Mouse (Mus musculus): ENCODE measurements around the gene Ank3.

Gene Ank3

DNA sequence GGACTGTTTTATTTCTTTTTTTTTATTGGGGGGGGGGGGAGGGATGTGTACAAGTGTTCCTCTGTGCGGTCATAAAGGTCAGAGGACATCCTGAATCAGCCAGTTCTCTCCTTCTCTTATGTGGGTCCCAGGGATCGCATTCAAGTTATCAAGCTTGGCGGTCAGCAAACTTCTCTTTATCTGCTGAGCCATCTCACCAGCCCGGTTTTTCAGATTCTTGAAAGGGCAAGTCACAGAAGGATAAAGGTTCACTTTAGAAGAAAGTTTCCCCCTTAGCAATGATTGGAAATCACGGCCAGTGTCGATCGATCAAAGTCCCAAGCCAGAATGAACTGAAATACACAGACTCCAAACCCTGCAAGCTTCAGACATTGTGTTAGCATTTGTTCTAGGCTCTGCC, 651.2 kb downstream of the Ank3 start:
- no peak for DNase-seq (ENCODE audit: low read depth, low spot score)

- no peak for DNase-seq (ENCODE audit: low read depth, low spot score)
Measured at GRCm38 (mm10) chr10:70055291-70055690, 656.7 kb downstream of the Ank3 start.

DNA sequence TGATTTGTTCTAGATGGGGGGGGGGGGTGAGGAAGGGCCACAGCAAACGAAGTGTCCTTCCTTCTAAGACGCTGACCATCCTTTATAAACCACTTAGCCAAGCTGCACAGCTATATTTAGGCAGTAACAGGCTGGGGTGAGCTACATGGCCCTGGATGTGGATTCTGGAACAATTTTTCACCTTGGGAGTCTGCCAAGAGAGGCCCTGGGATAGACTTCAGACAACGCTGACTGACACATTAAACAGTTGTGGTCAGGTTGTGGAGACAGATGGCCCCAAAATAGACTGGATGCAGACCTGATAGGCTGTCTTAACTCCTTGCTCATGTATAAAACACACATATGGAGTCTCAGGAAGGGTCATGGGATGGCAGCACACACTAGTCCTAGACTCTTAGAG, 658.5 kb downstream of the Ank3 start:
- no peak for DNase-seq (ENCODE audit: low read depth, low spot score)

GRCm38 (mm10) chr10:70060021-70060688, 661.6 kb downstream of the Ank3 start:
- no peak for DNase-seq (ENCODE audit: low read depth, low spot score)

DNA sequence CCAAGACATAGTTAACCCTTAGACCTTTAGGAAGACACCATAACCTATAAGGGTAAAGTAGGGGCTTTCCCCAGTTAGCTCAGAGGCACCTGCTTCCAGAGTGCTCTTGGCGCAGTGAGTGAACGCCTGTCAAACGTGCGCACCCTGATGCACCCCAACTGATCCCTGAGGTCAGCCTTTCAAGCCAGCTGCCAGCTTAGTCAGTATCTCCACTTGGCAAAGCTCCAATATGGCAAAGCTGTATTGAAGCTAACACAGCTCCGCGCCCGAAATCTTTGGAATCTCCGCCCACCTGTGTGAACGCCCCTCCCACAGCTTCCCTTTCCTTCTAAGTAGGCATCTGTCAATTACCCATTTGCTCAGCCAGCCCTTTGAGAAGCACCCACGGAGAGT, 662.1 kb downstream of the Ank3 start:
- DNase-seq (ENCODE audit: low read depth, low spot score) = no peak

- DNase-seq (ENCODE audit: low read depth, low spot score) = no peak
Measured at GRCm38 (mm10) chr10:70063881-70064555, 665.4 kb downstream of the Ank3 start.

- DNase-seq (ENCODE audit: low read depth, low spot score) = no peak
Measured at GRCm38 (mm10) chr10:70065191-70065590, 666.6 kb downstream of the Ank3 start.

DNA sequence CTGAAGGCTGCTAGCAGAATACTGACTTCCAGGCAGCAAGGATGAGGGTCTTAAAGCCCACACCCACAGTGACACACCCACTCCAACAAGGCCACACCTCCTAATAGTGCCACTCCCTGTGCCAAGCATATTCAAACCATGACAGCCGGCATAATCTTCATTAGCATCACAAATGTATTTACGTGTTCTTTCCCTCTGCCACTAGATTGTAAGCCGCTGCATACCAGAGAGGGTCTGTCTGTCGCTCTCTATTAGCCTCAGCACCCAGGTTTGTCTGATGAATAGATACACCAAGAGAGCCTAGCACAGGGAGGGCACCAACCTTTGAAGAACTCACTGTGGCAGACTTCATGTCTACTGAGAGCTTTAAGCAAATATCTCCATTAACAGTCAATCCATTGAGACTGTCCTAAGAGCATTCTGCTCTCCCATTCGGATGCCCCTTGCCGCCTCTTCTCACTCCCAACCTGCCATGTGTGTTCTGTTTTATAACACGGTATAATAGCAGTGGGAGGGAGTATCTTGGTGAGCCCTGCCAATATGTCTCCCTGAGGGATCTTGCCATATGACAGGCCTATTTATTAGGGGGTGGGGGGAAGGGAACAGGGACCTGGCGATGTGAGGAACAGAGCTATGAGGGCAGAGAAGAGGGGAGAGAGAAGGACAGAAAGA, 668.1 kb downstream of the Ank3 start:
- no peak for DNase-seq (ENCODE audit: low read depth, low spot score)

DNA sequence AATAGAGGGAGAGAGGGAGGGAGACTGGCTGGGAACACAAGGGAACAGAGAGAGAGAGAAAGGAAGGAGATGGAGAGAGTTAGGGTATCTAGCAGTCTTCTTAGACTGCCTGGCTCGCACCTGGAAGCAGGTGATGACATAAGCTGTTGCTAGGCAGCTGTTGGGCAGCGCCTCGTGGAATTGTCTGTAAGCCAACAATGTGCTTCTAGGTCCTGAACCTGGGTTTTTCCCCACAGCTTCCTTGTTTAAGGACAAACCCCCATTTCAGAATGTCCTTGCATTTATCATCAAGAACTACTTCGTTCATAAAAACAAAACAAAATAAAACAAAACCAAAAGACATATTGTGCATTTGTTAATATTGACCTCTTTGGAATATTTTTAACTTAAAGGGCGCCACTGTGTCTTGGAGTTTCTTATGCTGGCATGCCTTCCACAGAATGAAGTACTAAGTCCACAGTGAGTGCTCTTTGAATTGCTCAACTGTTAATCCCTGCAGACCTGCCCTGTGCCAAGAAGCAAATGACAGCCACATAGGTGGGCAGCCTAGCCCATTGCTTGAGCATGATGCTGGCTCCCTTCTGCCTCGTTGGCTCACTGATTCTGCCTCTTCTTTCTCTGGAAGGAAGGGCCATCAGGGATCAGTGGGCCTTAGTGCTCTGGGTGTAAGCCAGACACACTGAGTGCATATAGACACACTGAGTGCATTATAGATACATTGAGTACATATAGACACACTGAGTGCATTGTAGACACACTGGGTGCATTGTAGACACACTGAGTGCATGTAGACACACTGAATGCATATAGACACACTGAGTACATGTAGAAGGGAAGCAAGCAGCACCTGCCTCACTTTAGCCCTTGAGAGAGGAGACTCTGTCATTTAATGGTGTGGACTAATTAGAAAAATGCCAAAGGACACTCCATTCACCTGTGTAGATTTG, 668.9 kb downstream of the Ank3 start:
- no peak for DNase-seq (ENCODE audit: low read depth, low spot score)

DNA sequence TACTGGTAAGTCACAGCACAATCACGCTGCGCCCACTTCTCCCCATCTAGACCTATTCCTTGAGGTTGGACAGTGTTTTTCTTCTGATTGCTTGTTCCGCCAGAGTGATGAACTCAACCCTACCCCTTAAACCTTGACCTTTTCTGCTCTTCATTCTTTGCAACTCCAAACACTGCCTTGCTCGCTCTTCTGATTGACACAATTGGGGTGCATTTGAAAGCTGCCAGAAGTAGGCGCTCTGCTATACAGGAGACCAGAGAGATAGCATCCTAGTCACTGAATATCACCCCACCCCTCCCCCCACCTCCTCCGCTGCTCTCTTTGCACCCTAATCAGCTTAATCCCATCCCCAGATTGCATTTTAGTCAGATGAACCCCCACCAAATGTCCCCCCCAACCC, 670.7 kb downstream of the Ank3 start:
- DNase-seq (ENCODE audit: low read depth, low spot score) = no peak

GRCm38 (mm10) chr10:70071334-70071733, 672.8 kb downstream of the Ank3 start:
- DNase-seq (ENCODE audit: low read depth, low spot score) = no peak

Data from retina, adult 2 months (tissue).